Mouse (Mus musculus) heart, embryonic 10.5 days (tissue): Measurements from ENCODE around the gene Prex1. TPM values are rescaled to one million over a fixed set of nuclear protein-coding genes. Genes with fewer than 3 reads are reported as not detected.

ENCODE experiments used
- DNase-seq: peaks from one replicate; pipeline ENCODE4 v3.0.0-alpha.2; 2017; ENCODE audit warnings: low spot score
- H3K27ac ChIP-seq: fragments of 300-500 bp; sonication (generic); 2 replicates; pipeline ENCODE4 v1.5.1; 2016; ENCODE audit warnings: mild to moderate bottlenecking
- H3K27me3 ChIP-seq: fragments of 300-500 bp; sonication (generic); 2 replicates; pipeline ENCODE4 v1.6.1; 2016; ENCODE audit warnings: mild to moderate bottlenecking; ENCODE audit not compliant: poor library complexity, insufficient read depth, severe bottlenecking
- H3K36me3 ChIP-seq: fragments of 300-500 bp; sonication (generic); 2 replicates; pipeline ENCODE4 v1.6.1; 2016; ENCODE audit warnings: mild to moderate bottlenecking, moderate library complexity
- H3K4me1 ChIP-seq: fragments of 300-500 bp; sonication (generic); 2 replicates; pipeline ENCODE4 v1.6.1; 2016; ENCODE audit warnings: mild to moderate bottlenecking
- H3K4me3 ChIP-seq: fragments of 300-500 bp; sonication (generic); 2 replicates; pipeline ENCODE4 v1.5.1; 2016; ENCODE audit warnings: mild to moderate bottlenecking, moderate library complexity
- H3K9me3 ChIP-seq: fragments of 300-500 bp; sonication (generic); 2 replicates; pipeline ENCODE4 v1.6.1; 2016; ENCODE audit warnings: mild to moderate bottlenecking, moderate library complexity
- WGBS: fragments of 180-500 bp; shearing (Covaris S2); methylation state at CpG from one replicate; pipeline ENCODE4 v1.1.7; 2016; 5-methylcytosine and 5-hydroxymethylcytosine counted together
- polyA plus RNA-seq: library from polyadenylated mRNA; unstranded; fragments of >200 nt; fragmentation: Nextera tagmentation; extraction: Ambion mirVana; gene quantifications from 2 replicates; pipeline ENCODE4 v1.2.1, GENCODE M21; 2016

The Prex1 gene
- polyA plus RNA-seq, 1 experiment from 2014 or later: 13.2 TPM

DNA sequence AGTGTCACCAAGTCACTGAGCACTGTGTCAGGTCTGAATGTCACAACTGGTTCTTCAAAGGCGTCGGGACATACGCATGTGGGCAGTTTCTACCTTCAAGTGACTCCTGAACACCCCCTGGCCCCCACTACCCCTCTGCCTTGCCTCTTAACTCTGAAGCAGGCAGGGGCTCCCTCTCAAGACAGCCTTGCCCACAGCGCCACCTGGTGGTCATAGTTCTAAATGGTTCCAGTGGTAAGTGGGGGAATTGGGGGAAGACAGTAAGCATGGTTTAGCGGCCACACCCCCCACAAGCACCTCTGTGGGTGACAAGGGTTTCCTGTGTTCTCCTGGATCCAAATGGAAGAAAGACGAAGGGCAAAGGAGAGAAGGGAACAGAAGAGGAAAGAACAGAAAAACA is 149.7 kb downstream of the Prex1 start:
- Histone ChIP-seq H3K27me3 (no peaks in the 10 kb centered on the region), H3K4me1 (peaks cover 44% of the 10 kb centered on the region), H3K4me3 (peak overlapping the region; percentile 22), H3K36me3 (peaks cover 16% of the 10 kb centered on the region; the same call in 1 of the 2 replicates), H3K9me3 (no peaks in the 10 kb centered on the region), H3K27ac (peak overlapping the region; percentile 59)
- 10% methylated on average over 6 of the region's 6 CpGs for WGBS
- DNase-seq: peak; percentile 92

DNA sequence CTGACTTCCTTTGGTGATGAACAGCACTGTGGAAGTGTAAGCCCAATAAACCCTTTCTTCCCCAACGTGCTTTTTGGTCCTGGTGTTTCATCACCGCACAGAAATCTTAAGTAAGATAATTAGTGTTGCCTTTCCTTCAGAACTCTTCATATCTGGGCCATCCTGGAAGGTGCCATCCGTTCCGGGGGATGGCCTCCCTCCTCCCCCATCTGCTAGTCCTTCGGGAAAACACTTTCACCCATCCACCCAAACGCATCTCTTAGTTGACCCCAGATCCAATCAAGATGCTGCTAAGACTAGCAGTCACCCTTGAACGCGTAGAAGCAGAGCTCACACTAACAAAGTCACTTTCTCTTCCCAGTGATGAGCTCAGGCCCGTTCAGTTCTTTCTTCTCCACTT is 150.6 kb downstream of the Prex1 start:
- H3K27ac ChIP-seq: no peak overlapping the region
- WGBS: 84% methylated on average over 9 of the region's 9 CpGs
- no peak for DNase-seq

DNA sequence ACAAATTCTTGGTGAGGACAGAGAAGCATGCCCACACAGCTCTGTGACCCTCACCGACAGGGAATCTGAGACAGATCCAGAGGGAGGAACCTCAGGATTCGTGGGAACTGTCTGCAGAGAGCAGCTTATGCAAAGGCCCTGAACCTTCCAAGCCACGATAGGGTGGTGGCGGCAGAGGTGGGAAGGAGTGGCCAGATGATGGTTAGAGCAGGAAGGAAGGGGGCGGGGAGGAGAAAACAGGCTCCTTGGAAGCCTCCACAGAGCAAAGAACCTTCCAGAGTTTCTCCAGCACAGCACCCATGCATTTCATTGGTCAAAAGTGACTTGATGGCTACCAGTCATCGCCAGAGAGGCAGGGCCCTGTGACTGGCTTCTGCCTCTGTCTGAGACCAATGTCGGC is 151.9 kb downstream of the Prex1 start:
- H3K9me3 ChIP-seq: no peaks in the 10 kb centered on the region
- H3K4me1 ChIP-seq: peaks cover 45% of the 10 kb centered on the region
- WGBS: 59% methylated on average over 7 of the region's 7 CpGs

More for the DNA sequence above, 150.6 kb downstream of the Prex1 start:
- no peaks in the 10 kb centered on the region for H3K27me3 ChIP-seq
- peaks cover 45% of the 10 kb centered on the region for H3K4me1 ChIP-seq
- no peaks in the 10 kb centered on the region for H3K9me3 ChIP-seq
- H3K4me3 ChIP-seq: no peak overlapping the region
- peaks cover 9% of the 10 kb centered on the region; the same call in 1 of the 2 replicates for H3K36me3 ChIP-seq

GRCm38 (mm10) chr2:166560826-166561225 is 152.8 kb downstream of the Prex1 start:
- WGBS: 88% methylated on average over 7 of the region's 7 CpGs
- Histone ChIP-seq H3K27me3 (peaks cover 4% of the 10 kb centered on the region; the same call in 1 of the 2 replicates), H3K9me3 (no peaks in the 10 kb centered on the region), H3K27ac (peak overlapping the region; percentile 48; the same call in 1 of the 2 replicates), H3K4me1 (peaks cover 45% of the 10 kb centered on the region), H3K36me3 (peaks cover 4% of the 10 kb centered on the region; the same call in 1 of the 2 replicates), H3K4me3 (no peak overlapping the region)
- no peak for DNase-seq

More for the DNA sequence above, 151.9 kb downstream of the Prex1 start:
- Histone ChIP-seq H3K27ac (peak overlapping the region; percentile 48), H3K36me3 (peaks cover 6% of the 10 kb centered on the region; the same call in 1 of the 2 replicates), H3K4me3 (no peak overlapping the region), H3K27me3 (peaks cover 4% of the 10 kb centered on the region; the same call in 1 of the 2 replicates)
- no peak for DNase-seq

DNA sequence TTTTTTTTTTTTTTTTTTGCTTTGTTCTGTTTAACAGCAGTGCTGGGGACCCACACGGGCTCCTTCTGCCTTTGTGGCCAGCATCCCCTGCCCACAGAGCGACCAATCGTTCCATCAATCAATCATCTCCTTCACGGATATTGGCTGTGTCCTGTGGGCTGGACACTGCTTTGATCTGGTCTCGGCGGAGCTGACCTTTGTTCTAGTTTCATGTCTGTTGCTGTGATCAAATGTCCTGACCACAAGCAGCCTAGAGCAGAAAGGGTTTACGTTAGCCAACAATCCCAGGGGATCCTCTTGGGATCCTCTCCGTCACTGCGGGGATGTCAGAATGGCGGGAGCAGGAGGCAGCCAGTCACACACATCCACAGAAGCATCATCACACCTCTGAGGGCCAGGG is 154.1 kb downstream of the Prex1 start:
- Histone ChIP-seq H3K36me3 (no peaks in the 10 kb centered on the region), H3K4me1 (peaks cover 46% of the 10 kb centered on the region), H3K27me3 (peaks cover 4% of the 10 kb centered on the region; the same call in 1 of the 2 replicates), H3K9me3 (no peaks in the 10 kb centered on the region), H3K4me3 (no peak overlapping the region), H3K27ac (peak overlapping the region; percentile 64)
- DNase-seq: no peak
- WGBS: 40% methylated on average over 10 of the region's 10 CpGs

- peaks cover 55% of the 10 kb centered on the region for H3K4me1 ChIP-seq
- no peak overlapping the region for H3K4me3 ChIP-seq
- DNase-seq: no peak
- WGBS: 55% methylated on average over 2 of the region's 2 CpGs
- H3K27ac ChIP-seq: no peak overlapping the region
- no peaks in the 10 kb centered on the region for H3K9me3 ChIP-seq
- H3K36me3 ChIP-seq: no peaks in the 10 kb centered on the region
- peaks cover 4% of the 10 kb centered on the region; the same call in 1 of the 2 replicates for H3K27me3 ChIP-seq
Measured at GRCm38 (mm10) chr2:166555508-166555907, 158.1 kb downstream of the Prex1 start.

GRCm38 (mm10) chr2:166554169-166554505 is 159.5 kb downstream of the Prex1 start:
- Histone ChIP-seq H3K9me3 (no peaks in the 10 kb centered on the region), H3K36me3 (no peaks in the 10 kb centered on the region), H3K4me1 (peaks cover 56% of the 10 kb centered on the region), H3K27ac (peak overlapping the region; percentile 72), H3K27me3 (peaks cover 13% of the 10 kb centered on the region), H3K4me3 (no peak overlapping the region)
- no peak for DNase-seq
- WGBS: 63% methylated on average over 11 of the region's 11 CpGs

DNA sequence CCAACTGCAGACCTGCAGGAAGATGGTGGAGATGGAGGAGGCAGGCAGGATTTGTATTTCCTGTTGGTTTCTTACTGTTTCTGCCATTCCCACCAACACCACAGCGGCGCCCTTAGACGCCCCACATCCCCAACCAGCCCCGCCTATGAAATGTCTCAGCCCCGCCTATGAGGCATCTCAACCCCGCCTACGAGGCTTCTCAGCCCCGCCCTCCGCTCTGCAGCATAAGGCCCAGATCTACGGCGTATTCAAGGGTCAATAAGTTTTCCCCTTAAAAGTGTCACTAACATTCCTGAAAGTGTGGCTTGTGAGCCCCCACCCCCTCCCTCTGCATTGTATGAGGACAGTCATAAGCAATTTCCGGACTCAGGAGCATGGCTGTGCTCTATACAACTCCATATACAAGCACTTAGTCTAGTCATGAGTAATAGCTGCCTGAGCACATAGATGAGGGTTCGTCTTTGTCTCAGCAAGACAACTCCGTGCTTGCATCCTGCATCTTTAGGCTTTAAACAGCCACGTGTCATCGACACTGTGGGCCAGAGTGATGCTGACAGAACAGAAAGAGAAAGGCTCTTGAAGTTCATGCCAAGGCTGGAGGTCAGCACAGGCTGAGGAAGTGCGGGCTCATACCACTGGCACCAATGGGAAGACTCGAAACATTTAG is 160.0 kb downstream of the Prex1 start:
- H3K27ac ChIP-seq: peak overlapping the region; percentile 72

GRCm38 (mm10) chr2:166552657-166553056 is 161.0 kb downstream of the Prex1 start:
- Histone ChIP-seq H3K27ac (peak overlapping the region; percentile 72), H3K9me3 (no peaks in the 10 kb centered on the region), H3K4me3 (no peak overlapping the region), H3K27me3 (peaks cover 13% of the 10 kb centered on the region), H3K4me1 (peaks cover 54% of the 10 kb centered on the region), H3K36me3 (no peaks in the 10 kb centered on the region)
- DNase-seq: no peak
- 57% methylated on average over 6 of the region's 6 CpGs for WGBS

More for the DNA sequence above, 160.0 kb downstream of the Prex1 start:
- no peaks in the 10 kb centered on the region for H3K36me3 ChIP-seq
- peak overlapping the region; percentile 22; the same call in 1 of the 2 replicates for H3K4me3 ChIP-seq
- peaks cover 58% of the 10 kb centered on the region for H3K4me1 ChIP-seq
- no peak for DNase-seq
- H3K27me3 ChIP-seq: peaks cover 13% of the 10 kb centered on the region
- no peaks in the 10 kb centered on the region for H3K9me3 ChIP-seq
- 28% methylated on average over 18 of the region's 18 CpGs for WGBS

DNA sequence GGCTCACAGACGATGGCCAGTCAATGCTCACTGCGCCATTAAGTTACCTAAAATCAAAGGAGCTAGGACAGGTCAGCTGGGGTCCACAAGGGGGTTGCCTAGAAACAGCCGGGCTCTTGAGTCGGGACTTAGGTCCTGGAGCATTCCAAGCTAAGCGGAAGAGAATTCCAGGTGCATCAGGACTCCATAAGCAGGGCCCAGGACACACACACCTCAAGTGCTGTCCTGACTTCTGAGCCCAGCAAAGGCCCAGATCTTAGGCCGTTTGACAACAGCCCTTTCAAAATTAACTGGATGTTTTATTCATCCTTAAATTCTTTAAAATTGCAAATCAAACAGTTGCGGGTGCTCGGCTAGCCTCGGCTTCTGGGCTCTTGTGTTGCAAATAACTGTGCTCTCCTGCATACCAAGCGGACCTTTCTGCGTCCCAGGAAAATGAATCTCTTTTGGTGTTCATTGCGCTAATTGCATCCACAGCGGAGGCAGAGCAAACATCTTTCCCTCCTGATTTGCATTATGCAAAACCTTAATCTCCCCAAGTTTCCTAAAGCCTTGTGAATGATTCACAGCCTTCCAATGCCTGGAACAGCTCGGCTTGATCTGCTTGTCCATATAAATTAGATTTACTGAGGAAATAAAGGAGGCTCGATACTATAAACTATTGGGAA is 161.7 kb downstream of the Prex1 start:
- H3K9me3 ChIP-seq: no peaks in the 10 kb centered on the region

GRCm38 (mm10) chr2:166549871-166550270 is 163.8 kb downstream of the Prex1 start:
- Histone ChIP-seq H3K9me3 (no peaks in the 10 kb centered on the region), H3K36me3 (no peaks in the 10 kb centered on the region), H3K4me1 (peaks cover 68% of the 10 kb centered on the region), H3K27me3 (peaks cover 9% of the 10 kb centered on the region; the same call in 1 of the 2 replicates), H3K27ac (peak overlapping the region; percentile 60), H3K4me3 (no peak overlapping the region)
- no peak for DNase-seq
- WGBS: 86% methylated on average over 8 of the region's 8 CpGs

More for the DNA sequence above, 161.7 kb downstream of the Prex1 start:
- Histone ChIP-seq H3K27ac (peak overlapping the region; percentile 25; the same call in 1 of the 2 replicates), H3K4me1 (peaks cover 55% of the 10 kb centered on the region), H3K36me3 (no peaks in the 10 kb centered on the region), H3K27me3 (peaks cover 9% of the 10 kb centered on the region; the same call in 1 of the 2 replicates), H3K4me3 (no peak overlapping the region)
- DNase-seq: no peak
- 67% methylated on average over 15 of the region's 15 CpGs for WGBS

GRCm38 (mm10) chr2:166549069-166549468 is 164.6 kb downstream of the Prex1 start:
- Histone ChIP-seq H3K27me3 (peaks cover 9% of the 10 kb centered on the region; the same call in 1 of the 2 replicates), H3K4me3 (no peak overlapping the region), H3K4me1 (peaks cover 63% of the 10 kb centered on the region), H3K9me3 (no peaks in the 10 kb centered on the region), H3K27ac (peak overlapping the region; percentile 52), H3K36me3 (no peaks in the 10 kb centered on the region)
- no peak for DNase-seq
- WGBS: 82% methylated on average over 5 of the region's 5 CpGs

DNA sequence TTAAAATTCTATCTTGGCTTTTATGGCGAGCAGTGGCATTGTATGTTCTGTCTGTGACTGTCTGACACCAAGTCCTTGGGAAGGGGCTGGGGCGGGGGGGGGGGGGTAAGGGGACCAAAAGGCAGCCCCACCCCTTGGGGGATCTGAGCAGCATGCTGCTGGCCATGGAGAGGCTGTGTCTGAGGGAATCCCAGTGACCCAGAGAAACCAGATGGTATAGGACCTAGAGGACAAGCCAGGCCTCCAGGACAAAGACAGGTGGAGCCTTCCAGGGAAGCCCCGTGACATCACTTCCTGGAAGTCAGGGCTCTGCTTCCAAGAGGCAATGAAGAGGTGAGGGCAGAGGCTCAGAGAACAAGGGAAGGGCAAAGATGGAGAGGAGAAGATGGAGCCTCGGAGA is 168.1 kb downstream of the Prex1 start:
- 79% methylated on average over 4 of the region's 4 CpGs for WGBS
- H3K4me3 ChIP-seq: no peak overlapping the region
- no peak for DNase-seq
- H3K4me1 ChIP-seq: peaks cover 47% of the 10 kb centered on the region
- H3K27me3 ChIP-seq: peaks cover 9% of the 10 kb centered on the region; the same call in 1 of the 2 replicates
- peak overlapping the region; percentile 74 for H3K27ac ChIP-seq
- 0 out of 2 replicates have a peak, but pooled peaks cover 3% of the 10 kb centered on the region for H3K36me3 ChIP-seq
- no peaks in the 10 kb centered on the region; the same call in 1 of the 2 replicates for H3K9me3 ChIP-seq
